Mouse (Mus musculus): ENCODE results near the gene Slc4a8. TPM values are rescaled to one million over a fixed set of nuclear protein-coding genes. Genes with fewer than 3 reads are reported as not detected.

Gene Slc4a8
- polyA plus RNA-seq, 1 experiment, result 18.3 TPM

DNA sequence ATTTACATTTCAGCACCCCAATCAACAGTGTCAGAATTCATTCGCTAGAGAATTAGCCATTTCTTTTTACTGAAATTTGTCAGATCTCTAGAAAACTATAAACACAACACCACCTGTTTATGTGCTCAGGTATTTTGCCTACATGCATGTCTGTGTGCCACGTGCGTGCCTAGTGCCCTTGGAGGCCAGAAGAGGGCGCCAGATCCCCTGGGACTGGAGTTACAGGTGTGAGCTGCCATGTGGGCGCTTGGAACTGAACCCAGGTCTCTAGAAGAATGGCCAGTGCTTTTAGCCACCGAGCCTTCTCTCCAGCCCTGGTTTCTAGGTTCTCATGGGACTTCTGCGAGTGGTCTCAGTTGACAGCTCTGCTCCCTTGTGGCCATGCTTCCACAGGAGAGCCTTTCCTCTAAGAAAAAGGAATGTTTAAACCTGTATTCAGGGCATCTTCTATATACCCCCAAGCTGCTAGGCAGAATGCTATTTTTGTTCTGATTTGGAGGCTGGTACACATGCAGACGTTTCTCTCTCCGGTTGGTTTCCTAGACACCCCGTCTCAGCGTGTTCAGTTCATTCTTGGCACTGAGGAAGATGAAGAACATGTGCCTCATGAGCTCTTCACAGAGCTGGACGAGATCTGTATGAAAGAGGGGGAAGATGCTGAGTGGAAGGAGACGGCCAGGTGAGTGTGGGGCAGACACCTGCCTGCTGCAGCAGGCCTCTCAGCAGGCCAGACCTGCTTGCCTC lies 21.9 kb downstream of the Slc4a8 start:
- peak; percentile 52; the same call in 1 of the 2 replicates for TF ChIP-seq CTCF (IDR thresholded peaks at IDR 0.05; ENCODE audit: control insufficient read depth, insufficient read depth, insufficient replicate concordance, low read depth, low read length)
- no peak for TF ChIP-seq POLR2A (IDR thresholded peaks at IDR 0.05; ENCODE audit: control insufficient read depth, low read depth, low read length)
- Histone ChIP-seq H3K27me3 (ENCODE audit: control insufficient read depth, insufficient read depth, low read length) (no peaks in the 10 kb centered on the region), H3K27ac (ENCODE audit: control insufficient read depth, insufficient read depth, low read depth, low read length) (no peak overlapping the region), H3K4me3 (ENCODE audit: control insufficient read depth, low read depth, low read length) (no peak overlapping the region), H3K36me3 (ENCODE audit: control insufficient read depth, insufficient read depth, low read length) (no peaks in the 10 kb centered on the region), H3K4me1 (ENCODE audit: control insufficient read depth, insufficient read depth, low read length) (no peaks in the 10 kb centered on the region)

DNA sequence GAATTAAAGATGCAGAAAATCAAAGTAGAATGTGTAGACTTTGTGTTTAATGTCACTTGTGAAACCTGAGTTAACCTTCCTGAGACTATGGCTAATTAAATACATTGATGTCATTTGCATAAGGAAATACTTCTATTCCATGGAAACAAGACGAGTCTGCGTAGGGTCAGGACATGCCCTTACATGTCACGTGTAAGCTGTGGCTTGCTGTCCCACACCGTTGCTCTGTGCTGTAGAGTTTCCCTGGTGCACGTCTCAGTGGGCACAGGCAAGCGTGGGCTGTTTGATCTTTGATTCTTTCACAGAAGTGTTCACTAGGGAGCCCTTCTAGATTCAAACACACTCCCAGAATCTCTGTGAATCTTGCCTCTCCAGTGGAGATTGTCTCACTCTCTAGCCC lies 28.7 kb downstream of the Slc4a8 start:
- Histone ChIP-seq H3K27me3 (ENCODE audit: control insufficient read depth, insufficient read depth, low read length) (no peaks in the 10 kb centered on the region), H3K4me1 (ENCODE audit: control insufficient read depth, insufficient read depth, low read length) (no peaks in the 10 kb centered on the region), H3K4me3 (ENCODE audit: control insufficient read depth, low read depth, low read length) (no peak overlapping the region), H3K27ac (ENCODE audit: control insufficient read depth, insufficient read depth, low read depth, low read length) (no peak overlapping the region), H3K36me3 (ENCODE audit: control insufficient read depth, insufficient read depth, low read length) (peaks cover 2% of the 10 kb centered on the region)
- no peak for TF ChIP-seq CTCF (IDR thresholded peaks at IDR 0.05; ENCODE audit: control insufficient read depth, insufficient read depth, insufficient replicate concordance, low read depth, low read length)
- no peak for TF ChIP-seq POLR2A (IDR thresholded peaks at IDR 0.05; ENCODE audit: control insufficient read depth, low read depth, low read length)

DNA sequence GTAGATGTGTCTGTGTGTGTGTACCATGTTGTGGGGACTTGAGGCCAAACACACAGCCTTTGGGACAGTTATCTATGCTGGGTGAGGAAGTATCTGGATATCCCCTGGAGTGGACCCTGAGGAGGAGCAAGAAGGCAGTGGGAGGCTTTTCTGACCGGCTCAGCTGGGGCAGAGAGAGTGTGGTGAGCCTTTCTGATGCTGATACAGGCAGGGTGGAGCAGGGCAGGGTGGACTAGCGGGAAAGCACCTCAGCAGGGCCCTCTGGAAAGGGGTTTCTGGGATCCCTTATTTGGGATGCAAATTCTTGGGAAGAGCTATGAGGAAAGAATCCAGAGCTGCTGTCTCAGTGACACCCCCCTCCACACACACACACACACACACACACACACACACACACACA lies 30.8 kb downstream of the Slc4a8 start:
- TF ChIP-seq POLR2A (IDR thresholded peaks at IDR 0.05; ENCODE audit: control insufficient read depth, low read depth, low read length), result no peak
- no peak for TF ChIP-seq CTCF (IDR thresholded peaks at IDR 0.05; ENCODE audit: control insufficient read depth, insufficient read depth, insufficient replicate concordance, low read depth, low read length)
- Histone ChIP-seq H3K4me1 (ENCODE audit: control insufficient read depth, insufficient read depth, low read length) (no peaks in the 10 kb centered on the region), H3K27me3 (ENCODE audit: control insufficient read depth, insufficient read depth, low read length) (no peaks in the 10 kb centered on the region), H3K27ac (ENCODE audit: control insufficient read depth, insufficient read depth, low read depth, low read length) (no peak overlapping the region), H3K4me3 (ENCODE audit: control insufficient read depth, low read depth, low read length) (no peak overlapping the region), H3K36me3 (ENCODE audit: control insufficient read depth, insufficient read depth, low read length) (peaks cover 2% of the 10 kb centered on the region)

DNA sequence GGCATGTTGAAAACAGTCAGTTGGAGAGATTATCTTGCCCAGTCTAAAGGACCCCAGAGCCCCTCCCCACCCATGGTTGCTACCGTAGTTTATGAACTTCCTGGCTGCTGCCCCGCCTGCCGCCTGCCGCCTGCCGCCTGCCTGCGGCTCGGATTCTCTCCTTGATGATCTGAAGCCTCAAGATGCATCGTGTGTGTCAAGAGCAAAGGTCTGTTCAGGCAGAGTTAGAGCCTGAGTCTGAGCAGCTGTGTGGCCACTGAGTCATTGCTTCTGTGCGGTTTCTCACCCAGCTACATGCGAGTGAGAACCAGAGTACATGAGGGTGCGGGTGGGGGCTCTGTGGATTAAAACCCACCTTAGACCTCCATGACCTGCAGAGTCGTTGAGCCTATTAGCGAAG lies 39.4 kb downstream of the Slc4a8 start:
- TF ChIP-seq POLR2A (IDR thresholded peaks at IDR 0.05; ENCODE audit: control insufficient read depth, low read depth, low read length) (no peak), CTCF (IDR thresholded peaks at IDR 0.05; ENCODE audit: control insufficient read depth, insufficient read depth, insufficient replicate concordance, low read depth, low read length) (no peak)
- H3K27ac ChIP-seq (ENCODE audit: control insufficient read depth, insufficient read depth, low read depth, low read length), result no peak overlapping the region
- H3K36me3 ChIP-seq (ENCODE audit: control insufficient read depth, insufficient read depth, low read length), result peaks cover 4% of the 10 kb centered on the region

DNA sequence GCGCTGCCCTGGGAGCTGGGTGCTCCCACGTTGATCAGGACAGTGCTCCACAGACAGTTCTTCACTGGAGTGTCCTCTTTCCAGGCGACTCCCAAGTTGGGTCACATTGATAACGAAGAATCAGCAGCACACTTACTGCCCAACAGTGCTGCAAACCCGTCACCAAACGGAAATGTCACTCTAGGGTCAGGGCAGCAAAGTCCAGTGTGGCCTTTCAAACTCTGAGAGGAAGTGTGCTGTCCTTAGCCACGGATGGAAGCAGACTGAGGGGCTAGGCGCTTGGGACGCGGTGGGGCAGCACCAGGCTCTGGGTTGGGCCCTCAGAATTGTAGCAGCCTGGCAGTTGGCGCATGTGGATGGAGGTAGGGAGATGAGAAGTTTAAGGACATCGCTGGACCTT lies 46.5 kb downstream of the Slc4a8 start:
- no peaks in the 10 kb centered on the region for H3K27me3 ChIP-seq (ENCODE audit: control insufficient read depth, insufficient read depth, low read length)
- no peak overlapping the region for H3K4me3 ChIP-seq (ENCODE audit: control insufficient read depth, low read depth, low read length)
- H3K4me1 ChIP-seq (ENCODE audit: control insufficient read depth, insufficient read depth, low read length), result no peaks in the 10 kb centered on the region; the same call in 1 of the 2 replicates
- no peak for TF ChIP-seq CTCF (IDR thresholded peaks at IDR 0.05; ENCODE audit: control insufficient read depth, insufficient read depth, insufficient replicate concordance, low read depth, low read length)
- no peak for TF ChIP-seq POLR2A (IDR thresholded peaks at IDR 0.05; ENCODE audit: control insufficient read depth, low read depth, low read length)
- H3K36me3 ChIP-seq (ENCODE audit: control insufficient read depth, insufficient read depth, low read length), result peaks cover 4% of the 10 kb centered on the region
- no peak overlapping the region for H3K27ac ChIP-seq (ENCODE audit: control insufficient read depth, insufficient read depth, low read depth, low read length)

More for the DNA sequence above, 39.4 kb downstream of the Slc4a8 start:
- no peaks in the 10 kb centered on the region for H3K4me1 ChIP-seq (ENCODE audit: control insufficient read depth, insufficient read depth, low read length)
- H3K27me3 ChIP-seq (ENCODE audit: control insufficient read depth, insufficient read depth, low read length), result no peaks in the 10 kb centered on the region
- no peak overlapping the region for H3K4me3 ChIP-seq (ENCODE audit: control insufficient read depth, low read depth, low read length)

DNA sequence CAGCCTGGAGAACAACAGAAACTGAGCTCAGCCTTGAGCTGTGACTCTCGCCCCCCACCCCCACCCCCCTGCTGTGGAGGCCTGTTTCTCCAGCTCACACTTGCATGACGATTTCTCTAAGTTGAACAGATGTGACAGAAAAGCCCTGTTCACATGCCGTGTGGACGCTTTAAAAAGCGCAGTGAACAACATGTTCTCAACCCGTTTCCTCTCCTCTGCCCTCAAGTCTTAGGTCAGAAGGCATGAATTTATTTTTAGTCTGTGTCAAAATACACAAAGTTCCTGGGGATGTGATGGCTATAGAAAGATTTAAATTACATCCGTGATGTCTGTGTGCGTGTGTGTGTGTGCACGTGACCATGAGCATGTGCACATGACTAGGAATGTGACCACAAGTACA lies 46.9 kb downstream of the Slc4a8 start:
- Histone ChIP-seq H3K36me3 (ENCODE audit: control insufficient read depth, insufficient read depth, low read length) (peaks cover 3% of the 10 kb centered on the region), H3K27me3 (ENCODE audit: control insufficient read depth, insufficient read depth, low read length) (no peaks in the 10 kb centered on the region), H3K27ac (ENCODE audit: control insufficient read depth, insufficient read depth, low read depth, low read length) (no peak overlapping the region), H3K4me1 (ENCODE audit: control insufficient read depth, insufficient read depth, low read length) (no peaks in the 10 kb centered on the region; the same call in 1 of the 2 replicates), H3K4me3 (ENCODE audit: control insufficient read depth, low read depth, low read length) (no peak overlapping the region)
- no peak for TF ChIP-seq POLR2A (IDR thresholded peaks at IDR 0.05; ENCODE audit: control insufficient read depth, low read depth, low read length)
- TF ChIP-seq CTCF (IDR thresholded peaks at IDR 0.05; ENCODE audit: control insufficient read depth, insufficient read depth, insufficient replicate concordance, low read depth, low read length), result no peak

DNA sequence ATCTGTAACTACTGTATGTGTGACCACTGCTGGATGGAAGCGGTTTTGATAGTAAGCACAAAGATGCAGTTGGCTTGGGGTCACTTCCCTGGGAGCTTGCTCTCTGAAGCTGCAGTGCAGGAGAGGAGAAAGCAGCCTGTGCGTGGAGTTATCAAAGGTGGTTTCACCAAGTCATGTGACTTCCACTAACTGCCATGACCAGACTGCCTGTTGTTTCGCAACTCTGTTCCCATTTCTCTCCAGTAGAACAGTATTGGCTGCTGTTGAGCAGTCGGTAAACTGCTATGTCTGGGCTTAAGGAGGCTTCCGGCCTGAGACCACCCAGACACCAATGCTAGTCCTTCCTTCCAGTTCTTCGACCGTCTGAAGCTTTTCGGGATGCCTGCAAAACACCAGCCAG lies 48.7 kb downstream of the Slc4a8 start:
- Histone ChIP-seq H3K27me3 (ENCODE audit: control insufficient read depth, insufficient read depth, low read length) (no peaks in the 10 kb centered on the region), H3K27ac (ENCODE audit: control insufficient read depth, insufficient read depth, low read depth, low read length) (no peak overlapping the region), H3K36me3 (ENCODE audit: control insufficient read depth, insufficient read depth, low read length) (peaks cover 3% of the 10 kb centered on the region), H3K4me3 (ENCODE audit: control insufficient read depth, low read depth, low read length) (no peak overlapping the region), H3K4me1 (ENCODE audit: control insufficient read depth, insufficient read depth, low read length) (no peaks in the 10 kb centered on the region; the same call in 1 of the 2 replicates)
- TF ChIP-seq CTCF (IDR thresholded peaks at IDR 0.05; ENCODE audit: control insufficient read depth, insufficient read depth, insufficient replicate concordance, low read depth, low read length) (no peak), POLR2A (IDR thresholded peaks at IDR 0.05; ENCODE audit: control insufficient read depth, low read depth, low read length) (no peak)
